ENCODE assay signal across 8 mouse cellular contexts in genomic region chr8:65110285-65110691, GRCm38 (mm10). TPM values are rescaled to one million over a fixed set of nuclear protein-coding genes. Genes with fewer than 3 reads are reported as not detected.
DNase-seq lines count a peak whose midpoint lies in the region; ATAC-seq and TF ChIP-seq lines count a peak whose summit lies in the region.

No protein-coding gene starts in this region.

- no peak overlapping the region for H3K4me2 ChIP-seq in forebrain, embryonic 15.5 days (replicated peaks)
- no peak overlapping the region for H3K4me2 ChIP-seq in hindbrain, postnatal 0 days (ENCODE audit: low read depth, low read length)

- no peak overlapping the region for H3K4me3 ChIP-seq in forebrain, embryonic 15.5 days
- no peak overlapping the region for H3K4me3 ChIP-seq in hindbrain, postnatal 0 days (ENCODE audit: low read length)

- H3K36me3 ChIP-seq in forebrain, embryonic 15.5 days: no peaks in the 10 kb centered on the region
- no peaks in the 10 kb centered on the region for H3K36me3 ChIP-seq in hindbrain, postnatal 0 days (ENCODE audit: insufficient read depth, low read length)

- H3K4me1 ChIP-seq in forebrain, embryonic 15.5 days: no peaks in the 10 kb centered on the region
- no peaks in the 10 kb centered on the region for H3K4me1 ChIP-seq in hindbrain, postnatal 0 days (ENCODE audit: insufficient read depth, low read length)

- no peak overlapping the region for H3K27ac ChIP-seq in forebrain, embryonic 15.5 days (replicated peaks)
- no peak overlapping the region for H3K27ac ChIP-seq in hindbrain, postnatal 0 days

- no peak overlapping the region for H3K9ac ChIP-seq in forebrain, embryonic 15.5 days (replicated peaks)
- H3K9ac ChIP-seq in hindbrain, postnatal 0 days (replicated peaks; ENCODE audit: low read length): no peak overlapping the region

- DNase-seq in CD4-positive, CD25-positive, alpha-beta regulatory T cell, adult 2 months (ENCODE audit: low read depth, low spot score): peak; percentile 59
- DNase-seq in cerebellum, adult 11 months: peak; percentile 17
- peak; percentile 89 for DNase-seq in hindbrain, postnatal 0 days (ENCODE audit: low spot score)
- peak; percentile 57 to 67 for DNase-seq in layer of hippocampus, postnatal 36 days
- peak; percentile 84 for DNase-seq in mesoderm, embryonic 11.5 days (ENCODE audit: low read depth, low spot score)
- peak; percentile 90 for DNase-seq in right cerebral cortex, postnatal 4 days

- 46% methylated on average over 5 of the region's 5 CpGs for WGBS in forebrain, embryonic 15.5 days
- 42% methylated on average over 5 of the region's 5 CpGs for WGBS in hindbrain, postnatal 0 days

- no peaks in the 10 kb centered on the region for H3K9me3 ChIP-seq in forebrain, embryonic 15.5 days
- H3K9me3 ChIP-seq in hindbrain, postnatal 0 days (ENCODE audit: low read length): no peaks in the 10 kb centered on the region

- no peaks in the 10 kb centered on the region for H3K27me3 ChIP-seq in forebrain, embryonic 15.5 days
- H3K27me3 ChIP-seq in hindbrain, postnatal 0 days (ENCODE audit: insufficient read depth, low read length): no peaks in the 10 kb centered on the region

- TF ChIP-seq CTCF in hindbrain, postnatal 0 days (IDR thresholded peaks at IDR 0.05; ENCODE audit: low read depth): peak; percentile 94

- ATAC-seq in CD4-positive, CD25-positive, alpha-beta regulatory T cell, adult 4 months: no peak
- peak; percentile 87 for ATAC-seq in forebrain, embryonic 15.5 days (replicated peaks)
- peak; percentile 86 for ATAC-seq in hindbrain, postnatal 0 days

RNA-seq across cellular contexts. Expression of gene BC030870, which starts 19.1 kb away (rescaled TPM):
- polyA plus RNA-seq in CD4-positive, CD25-positive, alpha-beta regulatory T cell, adult 4 months (2017; shearing (Covaris generic)): not detected
- not detected in 2 replicates for polyA plus RNA-seq in forebrain, embryonic 15.5 days (2015; fragmentation: Nextera tagmentation; extraction: Ambion mirVana)
- not detected in 2 replicates for total RNA-seq in hindbrain, postnatal 0 days (2014; rRNA removed)
- not detected in 2 replicates for polyA plus RNA-seq in hindbrain, postnatal 0 days (2015; fragmentation: Nextera tagmentation; extraction: Ambion mirVana)
- total RNA-seq in layer of hippocampus, postnatal 36 days (2021): not detected

RNA-seq across cellular contexts. Expression of gene Gm10663, which starts 35.5 kb away (rescaled TPM):
- not detected for polyA plus RNA-seq in CD4-positive, CD25-positive, alpha-beta regulatory T cell, adult 4 months (2017; shearing (Covaris generic))
- polyA plus RNA-seq in forebrain, embryonic 15.5 days (2015; fragmentation: Nextera tagmentation; extraction: Ambion mirVana): not detected in 2 replicates
- total RNA-seq in hindbrain, postnatal 0 days (2014; rRNA removed): not detected in 2 replicates
- not detected in 2 replicates for polyA plus RNA-seq in hindbrain, postnatal 0 days (2015; fragmentation: Nextera tagmentation; extraction: Ambion mirVana)
- not detected for total RNA-seq in layer of hippocampus, postnatal 36 days (2021)

Comparison
In these comparisons a context has a peak if more than half of its experiments do, and no peak if none do; other contexts are left out.
1. DNase-seq: peak in every context shown above with its lines; median percentile 90 in right cerebral cortex, postnatal 4 days; 89 in hindbrain, postnatal 0 days; 84 in mesoderm, embryonic 11.5 days; 62 in layer of hippocampus, postnatal 36 days; 59 in CD4-positive, CD25-positive, alpha-beta regulatory T cell, adult 2 months; 17 in cerebellum, adult 11 months.